Comparison of ENCODE assay signal across 31 mouse cellular contexts in genomic region chr15:92287616-92288015, GRCm38 (mm10).
"Had no signal": no experiment of that assay in that cellular context is flagged by ENCODE, and none has a peak within 500 bp of the region (broad histone marks: within the 10 kb centered on the region; RNA-seq: fewer than 3 reads in every experiment).

No protein-coding gene starts in this region.

- H3K9me3 ChIP-seq: limb, embryonic 10.5 days; limb, embryonic 12.5 days; limb, embryonic 13.5 days; limb, embryonic 15.5 days; liver, embryonic 12.5 days; liver, embryonic 13.5 days; liver, embryonic 15.5 days; lung, embryonic 15.5 days; midbrain, embryonic 10.5 days; midbrain, embryonic 12.5 days; midbrain, embryonic 13.5 days; neural tube, embryonic 12.5 days had no signal

- H3K27ac ChIP-seq: left cerebral cortex, adult 2 months; limb, embryonic 10.5 days; limb, embryonic 12.5 days; limb, embryonic 13.5 days; limb, embryonic 15.5 days; liver, embryonic 12.5 days; liver, embryonic 13.5 days; liver, embryonic 14.5 days; liver, embryonic 15.5 days; lung, embryonic 15.5 days; macrophage; midbrain, embryonic 10.5 days; midbrain, embryonic 12.5 days; midbrain, embryonic 13.5 days; neural tube, embryonic 12.5 days had no signal

- ATAC-seq: liver, embryonic 12.5 days; liver, postnatal 0 days; lung, postnatal 0 days; midbrain, embryonic 13.5 days; midbrain, embryonic 16.5 days had no signal

- H3K36me3 ChIP-seq: limb, embryonic 10.5 days; limb, embryonic 12.5 days; limb, embryonic 13.5 days; limb, embryonic 15.5 days; liver, embryonic 12.5 days; liver, embryonic 13.5 days; liver, embryonic 15.5 days; lung, embryonic 15.5 days; midbrain, embryonic 10.5 days; midbrain, embryonic 12.5 days; midbrain, embryonic 13.5 days; neural tube, embryonic 12.5 days had no signal

- H3K4me2 ChIP-seq: limb, embryonic 12.5 days; limb, embryonic 13.5 days; limb, embryonic 15.5 days; liver, embryonic 11.5 days; liver, embryonic 12.5 days; liver, embryonic 13.5 days; liver, embryonic 15.5 days; lung, embryonic 14.5 days; lung, embryonic 15.5 days; midbrain, embryonic 12.5 days; midbrain, embryonic 13.5 days; neural tube, embryonic 12.5 days had no signal

- H3K9ac ChIP-seq: limb, embryonic 12.5 days; limb, embryonic 13.5 days; limb, embryonic 15.5 days; liver, embryonic 12.5 days; liver, embryonic 13.5 days; liver, embryonic 14.5 days; liver, embryonic 15.5 days; liver, postnatal 0 days; lung, embryonic 14.5 days; lung, embryonic 15.5 days; midbrain, embryonic 12.5 days; midbrain, embryonic 13.5 days; neural tube, embryonic 12.5 days had no signal

- DNase-seq: left cerebral cortex, postnatal 4 days; liver; liver, embryonic 13.5 days; liver, postnatal 0 days; lung, adult 18-20 months; lung, adult 2 months; lung, embryonic 14.5 days; lung, postnatal 10 days; lung, postnatal 14 days; lung, postnatal 36 days; lung, postnatal 4 days; midbrain, embryonic 14.5 days had no signal

- H3K27me3 ChIP-seq: limb, embryonic 12.5 days; limb, embryonic 13.5 days; limb, embryonic 15.5 days; liver, embryonic 12.5 days; liver, embryonic 13.5 days; liver, embryonic 15.5 days; lung, embryonic 15.5 days; megakaryocyte, embryonic 14.5 days; midbrain, embryonic 12.5 days; midbrain, embryonic 13.5 days; neural tube, embryonic 12.5 days had no signal

- H3K4me3 ChIP-seq: left cerebral cortex, adult 2 months; limb, embryonic 10.5 days; limb, embryonic 12.5 days; limb, embryonic 13.5 days; limb, embryonic 15.5 days; liver, embryonic 12.5 days; liver, embryonic 13.5 days; liver, embryonic 15.5 days; lung, embryonic 15.5 days; megakaryocyte, embryonic 14.5 days; midbrain, embryonic 10.5 days; midbrain, embryonic 12.5 days; midbrain, embryonic 13.5 days; myocyte; neural tube, embryonic 12.5 days had no signal

- H3K4me1 ChIP-seq: limb, embryonic 10.5 days; limb, embryonic 12.5 days; limb, embryonic 15.5 days; liver, embryonic 12.5 days; liver, embryonic 13.5 days; liver, embryonic 15.5 days; lung, embryonic 15.5 days; megakaryocyte, embryonic 14.5 days; midbrain, embryonic 12.5 days; midbrain, embryonic 13.5 days; neural tube, embryonic 12.5 days had no signal
